ENCODE assay signal across 17 mouse cellular contexts in genomic region chr10:118988249-118988648, GRCm38 (mm10).
DNase-seq lines count a peak whose midpoint lies in the region; ATAC-seq and TF ChIP-seq lines count a peak whose summit lies in the region.
"Had no signal": no experiment of that assay in that cellular context is flagged by ENCODE, and none has a peak within 500 bp of the region (broad histone marks: within the 10 kb centered on the region; RNA-seq: fewer than 3 reads in every experiment).

No protein-coding gene starts in this region.

- no peak overlapping the region for H3K27ac ChIP-seq in lung, postnatal 0 days (ENCODE audit: low read length)
- no peak overlapping the region for H3K27ac ChIP-seq in CH12.LX (ENCODE audit: insufficient read depth, low read depth)
- H3K27ac ChIP-seq: embryonic facial prominence, embryonic 13.5 days; forebrain, embryonic 10.5 days; hindbrain, embryonic 12.5 days had no signal

- in situ Hi-C loops in CH12.LX (cut with MboI; ENCODE audit: low pct_ligation_motif_present, low pct_unique_long_range_greater_than_20kb, low sequenced_read_pairs), result loop anchor here (10.0 kb wide), 1 partner anchor 47 kb away; no protein-coding TSS in a partner anchor

- H3K9me3 ChIP-seq in lung, postnatal 0 days (ENCODE audit: low read length), result no peaks in the 10 kb centered on the region
- peaks cover 8% of the 10 kb centered on the region for H3K9me3 ChIP-seq in CH12.LX (replicated peaks; ENCODE audit: low read length)
- H3K9me3 ChIP-seq: embryonic facial prominence, embryonic 13.5 days had no signal

- H3K36me3 ChIP-seq in lung, postnatal 0 days (ENCODE audit: insufficient read depth, low read length), result no peaks in the 10 kb centered on the region
- H3K36me3 ChIP-seq in CH12.LX (replicated peaks in 1 of 2; ENCODE audit: control insufficient read depth in 1 of 2, insufficient read depth in 1 of 2, low read length in 1 of 2), result peaks cover 0 to 7% of the 10 kb centered on the region in 2 experiments
- H3K36me3 ChIP-seq: embryonic facial prominence, embryonic 13.5 days; forebrain, embryonic 10.5 days; hindbrain, embryonic 12.5 days had no signal

- TF ChIP-seq RAD21 in CH12.LX (IDR thresholded peaks at IDR 0.05; ENCODE audit: low read depth, low read length), result no peak

- TF ChIP-seq CTCF in lung, postnatal 0 days (IDR thresholded peaks at IDR 0.05), result no peak
- no peak for TF ChIP-seq CTCF in CH12.LX (conservative IDR thresholded peaks at IDR 0.05 in 1 of 2, IDR thresholded peaks at IDR 0.05 in 1 of 2; ENCODE audit: low read depth in 2 of 2, low read length in 2 of 2)

- TF ChIP-seq EP300 in lung, postnatal 0 days (IDR thresholded peaks at IDR 0.05), result no peak
- no peak for TF ChIP-seq EP300 in CH12.LX (IDR thresholded peaks at IDR 0.05; ENCODE audit: low read length)

- no peaks in the 10 kb centered on the region for H3K4me1 ChIP-seq in lung, postnatal 0 days (ENCODE audit: insufficient read depth, low read depth, low read length)
- H3K4me1 ChIP-seq in CH12.LX (ENCODE audit: control insufficient read depth in 1 of 2, insufficient read depth in 2 of 2), result peaks cover 0 to 29% of the 10 kb centered on the region in 2 experiments; a peak in 2 of 4 replicates
- H3K4me1 ChIP-seq: forebrain, embryonic 10.5 days; hindbrain, embryonic 12.5 days had no signal

- no peak overlapping the region for H3K9ac ChIP-seq in lung, postnatal 0 days (replicated peaks; ENCODE audit: low read depth)
- H3K9ac ChIP-seq in CH12.LX (ENCODE audit: insufficient read depth, low read depth), result no peak overlapping the region
- H3K9ac ChIP-seq: embryonic facial prominence, embryonic 13.5 days; hindbrain, embryonic 12.5 days had no signal

- WGBS in lung, postnatal 0 days, result 75% methylated on average over 6 of the region's 6 CpGs

- peak; percentile 55 for ATAC-seq in lung, postnatal 0 days
- ATAC-seq: inflammation-experienced regulatory T-cells, adult 6 months had no signal

- no peaks in the 10 kb centered on the region for H3K27me3 ChIP-seq in lung, postnatal 0 days (replicated peaks; ENCODE audit: insufficient read depth, low read length)
- H3K27me3 ChIP-seq in CH12.LX (replicated peaks), result no peaks in the 10 kb centered on the region
- H3K27me3 ChIP-seq: embryonic facial prominence, embryonic 13.5 days; hindbrain, embryonic 12.5 days had no signal

- H3K4me3 ChIP-seq in lung, postnatal 0 days (ENCODE audit: low read depth, low read length), result no peak overlapping the region
- no peak overlapping the region for H3K4me3 ChIP-seq in CH12.LX (replicated peaks in 1 of 3; ENCODE audit: low read depth in 2 of 3, low read length in 2 of 3, poor library complexity in 1 of 3)
- H3K4me3 ChIP-seq: embryonic facial prominence, embryonic 13.5 days; forebrain, embryonic 10.5 days; hindbrain, embryonic 12.5 days had no signal

- dilution Hi-C loops in CH12.LX (cut with MboI; ENCODE audit: extremely low pct_ligation_motif_present, extremely low pct_unique_long_range_greater_than_20kb, low sequenced_read_pairs), result no loop called here

- no peaks in the 10 kb centered on the region for H3K79me2 ChIP-seq in CH12.LX (replicated peaks; ENCODE audit: control insufficient read depth, extremely low read depth, insufficient read depth, poor library complexity, severe bottlenecking)

- TF ChIP-seq POLR2A in CH12.LX (IDR thresholded peaks at IDR 0.05; ENCODE audit: low read depth, low read length), result no peak

- no peak overlapping the region for H3K4me2 ChIP-seq in lung, postnatal 0 days (replicated peaks; ENCODE audit: low read depth, low read length)
- no peak overlapping the region for H3K4me2 ChIP-seq in CH12.LX (ENCODE audit: insufficient read depth, low read depth, poor library complexity, severe bottlenecking)
- H3K4me2 ChIP-seq: embryonic facial prominence, embryonic 13.5 days; hindbrain, embryonic 12.5 days had no signal

- peak; percentile 24 for DNase-seq in adrenal gland, adult 2 months
- DNase-seq in adrenal gland, postnatal 14 days, result no peak
- DNase-seq in lung, postnatal 0 days (ENCODE audit: low spot score), result peak; percentile 50
- DNase-seq in lung, postnatal 14 days, result no peak
- DNase-seq in CH12.LX (ENCODE audit: extremely low read depth), result peak; percentile 88
- DNase-seq in fibroblast of lung, adult 2 months (ENCODE audit: low read depth), result peak; percentile 41
- no peak for DNase-seq in thymus, adult 18-20 months
- no peak for DNase-seq in spleen, postnatal 10 days (ENCODE audit: low spot score in 2 of 2)
- DNase-seq: cerebellum, adult 18-20 months; cerebellum, postnatal 36 days; gastrocnemius, postnatal 25 days; heart, postnatal 10 days; thymus, postnatal 4 days had no signal

TF ChIP-seq in CH12.LX, 34 proteins besides CTCF, POLR2A, EP300 and RAD21:
- TF ChIP-seq GABPA (IDR thresholded peaks at IDR 0.05; ENCODE audit: insufficient replicate concordance, low read depth, low read length), result no peak
- TF ChIP-seq RCOR1 (conservative IDR thresholded peaks at IDR 0.05; ENCODE audit: low read depth, low read length), result no peak
- no peak for TF ChIP-seq ZC3H11A (IDR thresholded peaks at IDR 0.05; ENCODE audit: low read depth, low read length)
- TF ChIP-seq MAX (IDR thresholded peaks at IDR 0.05; ENCODE audit: low read length), result peak; percentile 31; the same call in 1 of the 2 replicates
- TF ChIP-seq IRF4 (IDR thresholded peaks at IDR 0.05; ENCODE audit: low read depth, low read length), result peak; percentile 30; the same call in 1 of the 2 replicates
- TF ChIP-seq MAFK (IDR thresholded peaks at IDR 0.05; ENCODE audit: insufficient replicate concordance, low read length), result peak; percentile 90
- TF ChIP-seq ETS1 (conservative IDR thresholded peaks at IDR 0.05; ENCODE audit: low read depth, low read length), result peak; percentile 74; the same call in 1 of the 2 replicates

Comparison
In these comparisons a context has a peak if more than half of its experiments do, and no peak if none do; other contexts are left out.
1. DNase-seq: peak in adrenal gland, adult 2 months (single experiment), lung, postnatal 0 days (single experiment), CH12.LX (single experiment) and fibroblast of lung, adult 2 months (single experiment); none in adrenal gland, postnatal 14 days (single experiment), lung, postnatal 14 days (single experiment), thymus, adult 18-20 months (0 of 2) and spleen, postnatal 10 days (0 of 2).